Mouse (Mus musculus): ENCODE measurements around the gene Misp. TPM values are rescaled to one million over a fixed set of nuclear protein-coding genes. Genes with fewer than 3 reads are reported as not detected.

Misp gene
- polyA plus RNA-seq, 1 experiment from 2014 or later, result 27.6 TPM

DNA sequence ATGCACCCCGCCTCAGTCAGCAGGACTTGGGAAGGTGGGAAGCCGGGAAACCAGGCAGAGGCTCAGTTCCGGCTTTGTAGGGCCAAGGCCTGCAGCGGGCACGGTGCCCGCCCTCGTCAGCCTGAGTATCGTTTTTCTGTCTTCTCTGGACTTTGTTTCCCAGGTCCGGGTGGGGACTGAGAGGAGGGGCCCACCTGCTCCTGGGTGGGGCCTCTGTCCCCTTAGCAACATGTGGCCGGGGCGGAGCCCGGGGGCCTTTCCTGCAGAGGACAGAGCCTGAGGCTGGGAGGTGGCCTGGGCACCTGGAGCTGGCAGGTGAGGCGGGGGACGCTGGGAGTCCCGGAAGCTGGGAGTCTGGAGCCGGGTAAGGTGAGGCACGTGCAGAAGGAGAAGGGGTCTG is 1.6 kb downstream of the Misp start:
- peak overlapping the region; percentile 79 for H3K27ac ChIP-seq (ENCODE audit: low read length)
- no peak overlapping the region for H3K9ac ChIP-seq (replicated peaks; ENCODE audit: low read depth, low read length)
- peak overlapping the region; percentile 5; the same call in 1 of the 2 replicates for H3K4me3 ChIP-seq (ENCODE audit: low read depth, low read length)
- H3K9me3 ChIP-seq (ENCODE audit: control insufficient read depth, low read depth, low read length), result no peaks in the 10 kb centered on the region
- no peaks in the 10 kb centered on the region; the same call in 1 of the 2 replicates for H3K36me3 ChIP-seq (ENCODE audit: control insufficient read depth, insufficient read depth, low read length)
- ATAC-seq (ENCODE audit: insufficient number of reproducible peaks, insufficient read depth, low FRiP score, low read depth), result peak; percentile 85
- H3K27me3 ChIP-seq (ENCODE audit: control insufficient read depth, insufficient read depth, low read length), result no peaks in the 10 kb centered on the region
- 28% methylated on average over 16 of the region's 17 CpGs for WGBS
- H3K4me2 ChIP-seq (replicated peaks; ENCODE audit: low read depth, low read length), result peak overlapping the region; percentile 34
- peaks cover 7% of the 10 kb centered on the region for H3K4me1 ChIP-seq (ENCODE audit: control insufficient read depth, insufficient read depth, low read length)

DNA sequence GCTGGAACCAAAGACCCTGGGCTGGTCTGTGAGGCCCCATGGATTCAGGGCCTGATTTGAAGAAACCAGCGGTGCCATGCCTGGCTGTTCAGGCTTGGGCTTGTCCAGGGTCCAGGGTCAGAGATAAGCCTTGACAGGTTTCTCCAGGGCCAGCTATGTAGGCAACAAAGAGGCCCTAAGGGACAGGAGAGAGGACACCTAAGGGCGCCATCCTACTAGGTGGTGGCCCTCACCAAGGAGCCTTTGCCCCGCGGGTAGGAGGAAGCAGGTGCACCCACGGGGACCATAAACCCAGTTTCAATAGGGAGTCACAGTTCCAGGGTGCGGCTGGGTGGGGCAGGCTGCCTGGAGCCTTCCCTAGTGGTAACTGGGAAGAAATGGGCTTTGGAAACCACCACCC is 2.2 kb downstream of the Misp start:
- WGBS, result 62% methylated on average over 6 of the region's 6 CpGs
- ATAC-seq (ENCODE audit: insufficient number of reproducible peaks, insufficient read depth, low FRiP score, low read depth), result no peak
- no peak overlapping the region for H3K9ac ChIP-seq (replicated peaks; ENCODE audit: low read depth, low read length)
- peak overlapping the region; percentile 34 for H3K4me2 ChIP-seq (replicated peaks; ENCODE audit: low read depth, low read length)
- peaks cover 7% of the 10 kb centered on the region for H3K4me1 ChIP-seq (ENCODE audit: control insufficient read depth, insufficient read depth, low read length)
- H3K9me3 ChIP-seq (ENCODE audit: control insufficient read depth, low read depth, low read length), result no peaks in the 10 kb centered on the region
- H3K36me3 ChIP-seq (ENCODE audit: control insufficient read depth, insufficient read depth, low read length), result no peaks in the 10 kb centered on the region; the same call in 1 of the 2 replicates
- peak overlapping the region; percentile 4; the same call in 1 of the 2 replicates for H3K4me3 ChIP-seq (ENCODE audit: low read depth, low read length)
- H3K27ac ChIP-seq (ENCODE audit: low read length), result peak overlapping the region; percentile 87
- H3K27me3 ChIP-seq (ENCODE audit: control insufficient read depth, insufficient read depth, low read length), result no peaks in the 10 kb centered on the region

DNA sequence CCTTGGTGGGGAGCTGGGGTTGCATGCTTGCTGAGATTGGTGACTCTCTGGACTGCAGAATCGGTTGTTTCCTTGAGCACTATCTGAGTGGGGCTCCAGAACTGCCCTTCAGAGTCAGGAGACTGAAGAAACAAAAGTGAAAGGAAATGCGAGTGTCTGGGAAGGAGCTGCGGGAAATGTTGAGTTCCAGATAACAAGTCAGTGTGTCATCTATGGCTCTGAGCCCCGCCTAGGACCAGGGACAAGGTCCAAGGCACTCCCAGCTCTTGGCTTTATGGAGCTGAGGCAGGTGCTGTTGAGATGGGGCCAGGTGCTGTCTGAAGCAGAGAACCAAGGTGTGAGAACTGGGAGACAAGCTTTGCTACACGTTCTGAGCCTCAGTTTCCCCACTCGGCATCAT is 3.6 kb downstream of the Misp start:
- Histone ChIP-seq H3K4me2 (replicated peaks; ENCODE audit: low read depth, low read length) (peak overlapping the region; percentile 34; the same call in 1 of the 2 replicates), H3K4me3 (ENCODE audit: low read depth, low read length) (no peak overlapping the region), H3K36me3 (ENCODE audit: control insufficient read depth, insufficient read depth, low read length) (no peaks in the 10 kb centered on the region), H3K9me3 (ENCODE audit: control insufficient read depth, low read depth, low read length) (no peaks in the 10 kb centered on the region), H3K27ac (ENCODE audit: low read length) (peak overlapping the region; percentile 87; the same call in 1 of the 2 replicates), H3K27me3 (ENCODE audit: control insufficient read depth, insufficient read depth, low read length) (no peaks in the 10 kb centered on the region), H3K9ac (replicated peaks; ENCODE audit: low read depth, low read length) (no peak overlapping the region), H3K4me1 (ENCODE audit: control insufficient read depth, insufficient read depth, low read length) (peaks cover 7% of the 10 kb centered on the region)
- ATAC-seq (ENCODE audit: insufficient number of reproducible peaks, insufficient read depth, low FRiP score, low read depth), result peak; percentile 39; the same call in 1 of the 2 replicates
- 49% methylated on average over 6 of the region's 6 CpGs for WGBS

DNA sequence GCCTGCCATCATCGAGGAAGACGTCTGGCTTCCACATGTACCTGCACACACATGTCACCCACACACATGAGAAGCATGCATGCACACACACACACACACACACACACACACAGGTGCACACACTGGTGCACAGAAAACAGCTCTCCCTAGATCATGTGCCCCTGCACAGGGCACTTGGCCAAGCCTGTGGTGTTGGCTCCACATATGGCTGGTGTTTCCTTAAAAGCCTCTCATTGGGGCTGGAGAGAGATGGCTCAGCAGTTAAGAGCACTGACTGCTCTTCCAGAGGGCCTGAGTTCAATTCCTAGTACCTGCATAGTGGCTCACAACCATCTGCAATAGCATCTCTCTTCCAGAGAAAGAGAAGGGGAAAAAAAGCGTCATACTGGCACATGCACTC is 10.8 kb downstream of the Misp start:
- Histone ChIP-seq H3K27me3 (ENCODE audit: control insufficient read depth, insufficient read depth, low read length) (no peaks in the 10 kb centered on the region), H3K36me3 (ENCODE audit: control insufficient read depth, insufficient read depth, low read length) (no peaks in the 10 kb centered on the region), H3K4me2 (replicated peaks; ENCODE audit: low read depth, low read length) (no peak overlapping the region), H3K4me3 (ENCODE audit: low read depth, low read length) (no peak overlapping the region), H3K9ac (replicated peaks; ENCODE audit: low read depth, low read length) (no peak overlapping the region), H3K27ac (ENCODE audit: low read length) (no peak overlapping the region), H3K9me3 (ENCODE audit: control insufficient read depth, low read depth, low read length) (no peaks in the 10 kb centered on the region), H3K4me1 (ENCODE audit: control insufficient read depth, insufficient read depth, low read length) (no peaks in the 10 kb centered on the region)
- ATAC-seq (ENCODE audit: insufficient number of reproducible peaks, insufficient read depth, low FRiP score, low read depth), result no peak
- 88% methylated on average over 3 of the region's 3 CpGs for WGBS

DNA sequence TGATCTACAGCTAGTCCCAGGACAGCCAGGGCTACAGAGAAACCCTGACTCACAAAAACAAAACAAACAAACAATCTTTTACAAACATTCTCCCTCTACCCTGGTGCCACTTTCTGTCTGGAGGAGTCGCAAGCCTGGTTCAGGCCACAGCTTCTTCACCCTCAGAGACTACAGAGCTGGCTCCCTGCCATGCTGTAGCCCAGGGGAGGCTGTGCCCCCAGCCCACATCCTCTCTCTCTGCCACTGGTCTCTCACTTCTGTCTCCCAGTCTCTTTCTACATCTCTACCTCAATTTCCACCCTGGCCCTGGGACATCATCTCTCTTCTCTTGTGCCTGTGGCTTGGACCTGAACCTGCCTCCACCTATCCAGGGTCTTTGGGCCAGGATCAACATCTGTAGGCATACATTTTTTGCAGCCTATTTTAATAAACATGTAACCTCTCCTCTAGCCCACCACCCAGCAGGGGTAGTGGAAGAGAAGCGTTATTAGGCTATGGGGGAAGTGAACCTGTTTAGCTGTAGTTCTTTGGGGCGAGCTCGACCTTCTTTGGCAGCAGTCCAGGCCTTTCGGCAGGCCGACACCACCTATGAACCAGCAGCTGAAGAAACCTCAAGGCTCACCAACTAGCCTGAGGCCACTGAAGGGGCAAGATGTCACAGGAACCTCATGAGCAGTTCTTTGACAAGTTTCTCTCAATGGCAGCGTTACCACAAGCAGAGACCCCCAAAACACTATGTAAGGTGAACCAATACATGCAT is 11.4 kb downstream of the Misp start:
- no peak overlapping the region for H3K9ac ChIP-seq (replicated peaks; ENCODE audit: low read depth, low read length)
- H3K9me3 ChIP-seq (ENCODE audit: control insufficient read depth, low read depth, low read length), result no peaks in the 10 kb centered on the region
- 61% methylated on average over 7 of the region's 7 CpGs for WGBS
- H3K4me1 ChIP-seq (ENCODE audit: control insufficient read depth, insufficient read depth, low read length), result no peaks in the 10 kb centered on the region
- no peak overlapping the region for H3K4me3 ChIP-seq (ENCODE audit: low read depth, low read length)
- H3K4me2 ChIP-seq (replicated peaks; ENCODE audit: low read depth, low read length), result no peak overlapping the region
- ATAC-seq (ENCODE audit: insufficient number of reproducible peaks, insufficient read depth, low FRiP score, low read depth), result no peak
- H3K27ac ChIP-seq (ENCODE audit: low read length), result no peak overlapping the region
- H3K36me3 ChIP-seq (ENCODE audit: control insufficient read depth, insufficient read depth, low read length), result no peaks in the 10 kb centered on the region
- no peaks in the 10 kb centered on the region for H3K27me3 ChIP-seq (ENCODE audit: control insufficient read depth, insufficient read depth, low read length)

DNA sequence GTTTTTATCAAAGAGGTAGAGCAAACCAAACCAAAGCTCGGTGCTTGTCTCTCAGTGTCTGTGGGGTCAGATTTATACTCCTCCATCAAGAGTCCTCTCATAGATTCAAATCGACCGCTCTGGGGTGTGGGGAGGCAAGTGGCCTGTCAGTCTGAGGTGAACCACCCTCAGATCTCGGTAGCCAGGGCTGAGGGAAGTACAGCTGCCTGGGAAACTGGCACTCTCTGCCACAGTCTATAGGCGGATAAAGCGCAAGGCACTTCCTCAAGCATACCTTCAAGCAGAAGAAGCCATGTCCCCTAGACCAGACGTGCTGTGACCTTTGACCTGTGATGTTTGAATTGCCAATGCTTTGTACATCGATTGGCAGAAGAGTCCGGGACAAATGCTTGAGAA is 12.0 kb downstream of the Misp start:
- Histone ChIP-seq H3K4me3 (ENCODE audit: low read depth, low read length) (no peak overlapping the region), H3K27me3 (ENCODE audit: control insufficient read depth, insufficient read depth, low read length) (no peaks in the 10 kb centered on the region), H3K36me3 (ENCODE audit: control insufficient read depth, insufficient read depth, low read length) (no peaks in the 10 kb centered on the region), H3K9ac (replicated peaks; ENCODE audit: low read depth, low read length) (no peak overlapping the region), H3K9me3 (ENCODE audit: control insufficient read depth, low read depth, low read length) (no peaks in the 10 kb centered on the region), H3K4me2 (replicated peaks; ENCODE audit: low read depth, low read length) (no peak overlapping the region), H3K4me1 (ENCODE audit: control insufficient read depth, insufficient read depth, low read length) (no peaks in the 10 kb centered on the region), H3K27ac (ENCODE audit: low read length) (no peak overlapping the region)
- WGBS, result 72% methylated on average over 9 of the region's 9 CpGs
- no peak for ATAC-seq (ENCODE audit: insufficient number of reproducible peaks, insufficient read depth, low FRiP score, low read depth)

DNA sequence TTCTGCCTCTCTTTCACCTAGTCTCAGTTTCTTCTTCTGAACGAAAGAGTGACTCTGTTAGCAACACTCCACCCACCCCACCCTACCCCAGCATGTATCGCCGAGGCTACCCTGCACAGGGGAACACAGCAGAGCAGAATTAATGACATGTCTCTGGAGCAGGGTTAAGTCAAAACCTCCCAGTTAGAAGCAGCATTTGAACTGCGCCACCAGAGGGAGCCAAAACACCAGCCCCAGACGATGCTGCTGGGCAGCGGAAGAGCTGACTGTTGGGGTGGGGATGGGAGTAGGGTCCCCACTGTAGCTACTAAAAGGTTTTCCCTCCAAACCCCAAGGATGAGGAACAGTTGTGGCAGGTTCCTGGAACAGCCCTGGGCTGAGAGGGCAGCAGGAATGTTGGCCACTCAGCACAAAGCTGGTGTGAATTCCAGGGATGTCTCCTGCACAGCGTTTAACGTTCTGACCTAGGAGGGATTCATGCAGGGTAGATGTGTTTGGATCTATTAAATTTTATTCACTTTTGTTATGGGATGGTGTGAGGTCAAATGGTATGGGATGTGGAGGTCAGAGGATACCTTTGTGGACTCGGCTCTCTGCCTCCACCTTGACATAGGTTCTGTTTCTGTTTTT is 14.1 kb downstream of the Misp start:
- no peak overlapping the region for H3K27ac ChIP-seq (ENCODE audit: low read length)
- H3K4me2 ChIP-seq (replicated peaks; ENCODE audit: low read depth, low read length), result no peak overlapping the region
- peak; percentile 49; the same call in 1 of the 2 replicates for ATAC-seq (ENCODE audit: insufficient number of reproducible peaks, insufficient read depth, low FRiP score, low read depth)
- 22% methylated on average over 9 of the region's 9 CpGs for WGBS
- H3K4me3 ChIP-seq (ENCODE audit: low read depth, low read length), result no peak overlapping the region
- H3K9ac ChIP-seq (replicated peaks; ENCODE audit: low read depth, low read length), result no peak overlapping the region
- H3K9me3 ChIP-seq (ENCODE audit: control insufficient read depth, low read depth, low read length), result no peaks in the 10 kb centered on the region
- H3K4me1 ChIP-seq (ENCODE audit: control insufficient read depth, insufficient read depth, low read length), result no peaks in the 10 kb centered on the region
- no peaks in the 10 kb centered on the region for H3K36me3 ChIP-seq (ENCODE audit: control insufficient read depth, insufficient read depth, low read length)
- no peaks in the 10 kb centered on the region for H3K27me3 ChIP-seq (ENCODE audit: control insufficient read depth, insufficient read depth, low read length)

DNA sequence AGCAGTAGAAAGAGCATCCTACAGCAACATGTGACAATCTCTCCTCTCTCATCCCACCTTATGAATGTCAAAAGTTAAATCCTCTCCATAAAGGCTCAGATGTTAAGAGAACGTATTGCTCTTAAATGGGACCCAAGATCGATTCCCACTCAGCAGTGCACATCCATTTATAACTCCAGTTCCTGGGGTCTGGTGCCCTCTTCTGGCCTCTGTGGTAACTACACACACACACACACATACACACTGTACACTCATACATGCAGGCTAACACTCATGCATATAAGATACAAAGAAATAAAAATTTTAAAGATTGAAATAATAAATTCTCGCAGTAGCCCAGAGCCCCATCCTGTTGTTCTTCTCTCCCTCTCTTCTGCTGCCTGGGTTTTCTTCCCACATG is 16.1 kb downstream of the Misp start:
- Histone ChIP-seq H3K4me3 (ENCODE audit: low read depth, low read length) (no peak overlapping the region), H3K36me3 (ENCODE audit: control insufficient read depth, insufficient read depth, low read length) (no peaks in the 10 kb centered on the region), H3K27me3 (ENCODE audit: control insufficient read depth, insufficient read depth, low read length) (no peaks in the 10 kb centered on the region), H3K4me1 (ENCODE audit: control insufficient read depth, insufficient read depth, low read length) (peaks cover 12% of the 10 kb centered on the region; the same call in 1 of the 2 replicates), H3K27ac (ENCODE audit: low read length) (no peak overlapping the region), H3K9me3 (ENCODE audit: control insufficient read depth, low read depth, low read length) (no peaks in the 10 kb centered on the region), H3K9ac (replicated peaks; ENCODE audit: low read depth, low read length) (no peak overlapping the region), H3K4me2 (replicated peaks; ENCODE audit: low read depth, low read length) (no peak overlapping the region)
- no peak for ATAC-seq (ENCODE audit: insufficient number of reproducible peaks, insufficient read depth, low FRiP score, low read depth)
- WGBS, result 94% methylated on average over 3 of the region's 3 CpGs

All from stomach, embryonic 14.5 days (tissue).